Mouse (Mus musculus): ENCODE data around the gene Eepd1. TPM values are rescaled to one million over a fixed set of nuclear protein-coding genes. Genes with fewer than 3 reads are reported as not detected.

The Eepd1 gene
- total and polyA plus RNA-seq, 2 experiments from 2014 or later: 16.3 to 16.8 TPM

DNA sequence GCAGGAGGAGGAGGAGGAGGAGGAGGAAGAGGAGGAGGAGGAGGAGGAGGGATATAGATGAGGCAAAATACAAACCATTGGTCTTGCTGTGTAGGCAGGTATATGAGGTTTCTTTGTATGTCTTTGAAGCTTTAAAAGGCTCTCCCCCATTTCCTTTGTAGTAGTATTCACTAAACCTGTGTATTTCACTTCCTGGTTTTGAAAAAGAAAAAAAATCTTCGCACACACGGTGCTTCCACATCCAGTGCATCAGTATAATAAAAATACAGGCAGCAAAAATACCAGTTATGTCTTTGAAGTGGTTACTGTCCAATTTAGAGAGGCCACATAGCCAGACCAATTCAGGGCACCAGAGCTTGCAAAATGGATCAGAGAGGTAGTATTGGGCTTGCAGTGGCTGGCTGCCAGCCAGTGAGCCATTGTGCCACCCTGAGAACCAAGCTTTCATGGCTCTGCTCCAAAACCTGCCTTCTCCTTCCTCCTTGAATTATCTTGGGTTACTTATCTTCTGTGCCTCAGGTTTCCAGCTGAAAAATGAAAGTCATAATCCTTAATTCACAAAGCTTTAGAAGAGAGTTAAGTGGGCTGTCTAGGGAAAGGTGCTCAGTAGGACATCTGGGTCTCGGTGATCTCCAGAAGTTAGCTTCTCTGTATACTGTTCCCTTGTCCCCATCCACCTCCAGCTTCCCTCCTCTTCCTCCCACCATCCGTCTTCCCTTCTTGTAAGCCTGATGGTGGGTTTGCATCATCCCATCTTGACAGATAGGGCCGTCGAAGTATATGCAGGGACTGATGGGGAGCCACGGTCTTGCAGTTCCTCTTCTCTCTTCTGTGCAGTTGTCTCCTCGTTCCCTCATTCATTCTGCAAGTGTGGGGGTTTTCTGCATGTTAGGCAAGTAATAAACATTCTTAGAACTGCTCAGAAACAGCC lies 68.0 kb downstream of the Eepd1 start:
- Histone ChIP-seq H3K36me3 (ENCODE audit: insufficient read depth) (no peaks in the 10 kb centered on the region), H3K4me1 (ENCODE audit: insufficient read depth) (no peaks in the 10 kb centered on the region), H3K4me3 (ENCODE audit: low read depth, low read length) (no peak overlapping the region), H3K9ac (no peak overlapping the region), H3K27ac (ENCODE audit: low read depth, low read length) (no peak overlapping the region), H3K9me3 (ENCODE audit: low read length) (no peaks in the 10 kb centered on the region), H3K27me3 (ENCODE audit: insufficient read depth, low read length) (no peaks in the 10 kb centered on the region), H3K4me2 (ENCODE audit: low read depth) (no peak overlapping the region)
- ATAC-seq (no peak), DNase-seq (no peak)
- TF ChIP-seq CTCF (IDR thresholded peaks at IDR 0.05; ENCODE audit: low read depth): no peak
- 68% methylated on average over 8 of the region's 8 CpGs for WGBS

DNA sequence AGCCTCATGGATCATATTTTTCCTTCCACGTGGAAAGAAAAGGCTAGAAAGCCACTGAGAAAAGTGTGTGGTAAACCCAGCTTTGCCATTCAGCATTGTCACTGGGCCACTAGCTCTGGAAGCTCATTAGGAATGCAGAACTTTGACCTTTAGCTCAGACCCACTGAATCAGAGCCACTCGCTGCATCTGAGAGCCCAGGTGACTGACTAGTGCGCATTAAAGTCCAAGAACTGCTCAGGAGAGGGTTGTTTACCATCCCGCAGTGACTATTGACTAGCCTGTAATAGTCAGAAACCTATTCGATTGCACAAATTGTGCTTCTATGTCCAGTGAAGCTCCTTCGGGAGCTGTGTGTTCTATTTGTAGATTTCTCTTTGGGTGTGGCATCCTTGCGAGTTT lies 68.8 kb downstream of the Eepd1 start:
- Histone ChIP-seq H3K36me3 (ENCODE audit: insufficient read depth) (no peaks in the 10 kb centered on the region), H3K27ac (ENCODE audit: low read depth, low read length) (no peak overlapping the region), H3K4me2 (ENCODE audit: low read depth) (no peak overlapping the region), H3K9me3 (ENCODE audit: low read length) (no peaks in the 10 kb centered on the region), H3K4me3 (ENCODE audit: low read depth, low read length) (no peak overlapping the region), H3K4me1 (ENCODE audit: insufficient read depth) (no peaks in the 10 kb centered on the region), H3K9ac (no peak overlapping the region), H3K27me3 (ENCODE audit: insufficient read depth, low read length) (no peaks in the 10 kb centered on the region)
- DNase-seq (no peak), ATAC-seq (no peak)
- WGBS: 88% methylated on average over 7 of the region's 7 CpGs
- TF ChIP-seq CTCF (IDR thresholded peaks at IDR 0.05; ENCODE audit: low read depth): no peak

DNA sequence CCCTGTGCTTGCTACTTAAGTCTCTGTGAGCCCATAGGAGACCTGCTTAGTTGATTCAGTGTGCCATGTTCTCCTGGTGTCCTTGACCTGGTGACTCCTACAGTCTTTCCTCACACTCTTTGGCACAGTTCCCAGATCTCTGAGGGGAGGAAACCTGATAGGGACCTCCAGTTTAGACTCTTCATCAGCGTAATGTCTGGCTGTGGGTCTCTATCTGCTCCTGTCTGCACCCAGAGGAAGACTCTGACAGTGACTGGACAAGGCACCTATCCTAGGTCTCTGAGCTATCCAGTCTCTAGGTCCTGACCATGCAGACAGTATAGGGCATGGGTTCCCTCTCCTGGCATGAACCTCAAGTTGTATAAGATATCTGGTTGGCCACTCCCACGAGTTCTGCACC lies 71.2 kb downstream of the Eepd1 start:
- no peaks in the 10 kb centered on the region for H3K36me3 ChIP-seq (ENCODE audit: insufficient read depth)
- no peak for TF ChIP-seq CTCF (IDR thresholded peaks at IDR 0.05; ENCODE audit: low read depth)

DNA sequence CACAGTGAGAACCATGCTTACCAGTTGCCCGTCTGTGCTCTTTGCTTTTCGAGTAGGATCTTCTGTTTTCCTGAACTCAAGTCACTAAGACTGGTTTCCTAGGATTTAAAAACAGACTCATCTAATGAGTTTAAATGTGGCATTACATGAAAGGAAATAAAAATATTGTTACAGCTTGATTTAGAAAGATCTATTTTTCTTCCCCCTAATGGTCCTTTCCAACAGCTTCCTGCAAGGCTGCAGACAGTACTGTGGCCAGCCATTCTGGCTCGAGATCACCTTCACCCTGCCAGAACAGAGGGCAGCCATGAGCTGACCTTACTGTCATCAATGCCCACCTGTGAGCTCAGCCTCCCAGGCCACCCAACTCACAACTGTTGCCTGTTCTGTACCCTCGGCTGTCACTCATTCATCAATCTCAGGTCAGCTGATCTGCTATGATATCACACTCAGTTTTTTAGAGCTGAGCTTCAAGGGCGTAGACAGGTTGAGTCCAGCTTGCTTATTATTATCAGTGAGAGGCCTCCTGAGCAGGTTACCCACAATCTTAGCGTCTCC lies 73.0 kb downstream of the Eepd1 start:
- Histone ChIP-seq H3K36me3 (ENCODE audit: insufficient read depth) (no peaks in the 10 kb centered on the region), H3K4me1 (ENCODE audit: insufficient read depth) (no peaks in the 10 kb centered on the region), H3K9ac (no peak overlapping the region), H3K4me3 (ENCODE audit: low read depth, low read length) (no peak overlapping the region), H3K27ac (ENCODE audit: low read depth, low read length) (no peak overlapping the region), H3K9me3 (ENCODE audit: low read length) (no peaks in the 10 kb centered on the region), H3K4me2 (ENCODE audit: low read depth) (no peak overlapping the region), H3K27me3 (ENCODE audit: insufficient read depth, low read length) (no peaks in the 10 kb centered on the region)
- TF ChIP-seq CTCF (IDR thresholded peaks at IDR 0.05; ENCODE audit: low read depth): no peak
- ATAC-seq: no peak
- DNase-seq: no peak
- 86% methylated on average over 6 of the region's 6 CpGs for WGBS

More for the DNA sequence above, 71.2 kb downstream of the Eepd1 start:
- Histone ChIP-seq H3K27me3 (ENCODE audit: insufficient read depth, low read length) (no peaks in the 10 kb centered on the region), H3K4me1 (ENCODE audit: insufficient read depth) (no peaks in the 10 kb centered on the region), H3K4me2 (ENCODE audit: low read depth) (no peak overlapping the region), H3K9me3 (ENCODE audit: low read length) (no peaks in the 10 kb centered on the region), H3K27ac (ENCODE audit: low read depth, low read length) (no peak overlapping the region), H3K9ac (no peak overlapping the region), H3K4me3 (ENCODE audit: low read depth, low read length) (no peak overlapping the region)
- ATAC-seq (no peak), DNase-seq (no peak)
- 74% methylated on average over 2 of the region's 2 CpGs for WGBS

GRCm38 (mm10) chr9:25555261-25555660 lies 73.9 kb downstream of the Eepd1 start:
- no peak overlapping the region for H3K4me2 ChIP-seq (ENCODE audit: low read depth)
- 68% methylated on average over 6 of the region's 6 CpGs for WGBS
- no peaks in the 10 kb centered on the region for H3K27me3 ChIP-seq (ENCODE audit: insufficient read depth, low read length)

GRCm38 (mm10) chr9:25556008-25556407 lies 74.7 kb downstream of the Eepd1 start:
- Histone ChIP-seq H3K27ac (ENCODE audit: low read depth, low read length) (no peak overlapping the region), H3K9me3 (ENCODE audit: low read length) (no peaks in the 10 kb centered on the region), H3K27me3 (ENCODE audit: insufficient read depth, low read length) (no peaks in the 10 kb centered on the region), H3K4me1 (ENCODE audit: insufficient read depth) (no peaks in the 10 kb centered on the region), H3K4me2 (ENCODE audit: low read depth) (no peak overlapping the region), H3K9ac (no peak overlapping the region), H3K4me3 (ENCODE audit: low read depth, low read length) (no peak overlapping the region), H3K36me3 (ENCODE audit: insufficient read depth) (no peaks in the 10 kb centered on the region)
- ATAC-seq (no peak), DNase-seq (no peak)
- 88% methylated on average over 3 of the region's 3 CpGs for WGBS
- TF ChIP-seq CTCF (IDR thresholded peaks at IDR 0.05; ENCODE audit: low read depth): no peak

More at GRCm38 (mm10) chr9:25555261-25555660, 73.9 kb downstream of the Eepd1 start:
- TF ChIP-seq CTCF (IDR thresholded peaks at IDR 0.05; ENCODE audit: low read depth): no peak
- no peaks in the 10 kb centered on the region for H3K9me3 ChIP-seq (ENCODE audit: low read length)
- DNase-seq: no peak
- ATAC-seq: no peak
- no peak overlapping the region for H3K9ac ChIP-seq
- H3K4me3 ChIP-seq (ENCODE audit: low read depth, low read length): no peak overlapping the region
- no peak overlapping the region for H3K27ac ChIP-seq (ENCODE audit: low read depth, low read length)
- no peaks in the 10 kb centered on the region for H3K4me1 ChIP-seq (ENCODE audit: insufficient read depth)
- no peaks in the 10 kb centered on the region for H3K36me3 ChIP-seq (ENCODE audit: insufficient read depth)

- ATAC-seq: no peak
- no peaks in the 10 kb centered on the region for H3K4me1 ChIP-seq (ENCODE audit: insufficient read depth)
- TF ChIP-seq CTCF (IDR thresholded peaks at IDR 0.05; ENCODE audit: low read depth): no peak
- H3K27ac ChIP-seq (ENCODE audit: low read depth, low read length): no peak overlapping the region
- no peaks in the 10 kb centered on the region for H3K27me3 ChIP-seq (ENCODE audit: insufficient read depth, low read length)
- WGBS: 96% methylated on average over 2 of the region's 2 CpGs
- H3K36me3 ChIP-seq (ENCODE audit: insufficient read depth): no peaks in the 10 kb centered on the region
- no peak overlapping the region for H3K4me2 ChIP-seq (ENCODE audit: low read depth)
- DNase-seq: no peak
- no peaks in the 10 kb centered on the region for H3K9me3 ChIP-seq (ENCODE audit: low read length)
- no peak overlapping the region for H3K9ac ChIP-seq
- H3K4me3 ChIP-seq (ENCODE audit: low read depth, low read length): no peak overlapping the region
Measured at GRCm38 (mm10) chr9:25557378-25557777, 76.0 kb downstream of the Eepd1 start.
